Mouse (Mus musculus): ENCODE measurements at regions not wholly inside any gene's neighbourhood (a gene's known extent, or its start where the extent isn't known, plus 50 kb on each side); places are given as distances from the start of the nearest gene placed in this dataset.
A peak's percentile ranks its signal among the peaks of the same experiment; 100 is the strongest.

GRCm38 (mm10) chr2:142560896-142561500, 340.3 kb downstream of the Kif16b start:
- DNase-seq, result peak in 1 of 2 experiments; percentile 1

- no peak for DNase-seq
Observed at GRCm38 (mm10) chr2:142560400-142560799, 340.9 kb downstream of the Kif16b start.

- DNase-seq, result no peak
Observed at GRCm38 (mm10) chr2:142559946-142560345, 341.4 kb downstream of the Kif16b start.

GRCm38 (mm10) chr2:142554851-142555250, 346.5 kb downstream of the Kif16b start:
- DNase-seq, result peak; percentile 57 to 78

- no peak for DNase-seq
Observed at GRCm38 (mm10) chr2:142551690-142552089, 349.6 kb downstream of the Kif16b start.

- DNase-seq, result no peak
Observed at GRCm38 (mm10) chr2:142548766-142549165, 352.6 kb downstream of the Kif16b start.

- no peak for DNase-seq
Observed at GRCm38 (mm10) chr2:142544937-142545336, 356.4 kb downstream of the Kif16b start.

GRCm38 (mm10) chr2:142539980-142540379, 361.4 kb downstream of the Kif16b start:
- DNase-seq, result no peak

GRCm38 (mm10) chr2:142533555-142533954, 367.8 kb downstream of the Kif16b start:
- DNase-seq, result no peak

GRCm38 (mm10) chr2:142522471-142522870, 378.9 kb downstream of the Kif16b start:
- DNase-seq, result no peak

GRCm38 (mm10) chr2:142517731-142518130, 383.6 kb downstream of the Kif16b start:
- no peak for DNase-seq

- DNase-seq, result no peak
Observed at GRCm38 (mm10) chr2:142505216-142505615, 396.1 kb downstream of the Kif16b start.

Measured in cerebellum, adult 18-20 months (tissue).